ENCODE assay signal across 18 mouse cellular contexts in the genomic region with DNA sequence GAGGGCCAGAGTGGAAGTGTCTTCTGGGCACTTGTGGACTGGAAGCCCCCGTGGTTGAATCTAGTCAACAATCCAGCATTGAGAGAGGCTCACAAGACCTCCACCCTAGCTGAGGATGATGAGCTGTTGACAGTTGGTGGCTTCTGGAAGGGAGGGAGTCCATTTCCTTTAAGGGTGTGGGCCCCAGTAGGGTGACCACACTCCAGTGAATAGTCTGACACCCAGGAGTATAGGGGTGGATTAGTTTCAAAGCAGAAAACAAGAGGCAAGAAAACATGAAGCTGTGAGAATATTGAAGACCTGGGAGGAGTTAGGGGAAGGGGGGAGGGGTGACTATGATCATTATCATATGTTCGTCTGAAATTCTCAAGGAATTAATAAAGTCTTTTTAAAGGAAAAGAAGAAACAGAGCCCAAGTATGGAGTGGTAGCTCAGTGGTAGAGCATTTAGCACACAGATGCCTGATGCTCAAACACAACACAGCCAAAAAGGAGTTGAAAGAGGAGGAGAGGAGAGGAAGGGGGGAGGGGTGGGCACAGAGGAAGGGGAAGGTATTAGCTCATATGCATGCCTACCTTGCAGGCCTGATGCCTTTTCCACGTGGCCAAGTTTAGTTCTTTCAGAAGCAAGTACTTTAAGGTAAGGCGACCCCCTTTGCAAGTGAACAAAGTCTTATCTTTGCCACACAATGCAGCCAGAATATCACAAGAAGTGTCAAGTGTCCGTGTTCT. TPM values are rescaled to one million over a fixed set of nuclear protein-coding genes. Genes with fewer than 3 reads are reported as not detected.
DNase-seq lines count a peak whose midpoint lies in the region; ATAC-seq lines count a peak whose summit lies in the region.
"Had no signal": no experiment of that assay in that cellular context is flagged by ENCODE, and none has a peak within 500 bp of the region (broad histone marks: within the 10 kb centered on the region; RNA-seq: fewer than 3 reads in every experiment).

No protein-coding gene starts in this region.

- H3K27me3 ChIP-seq in liver, embryonic 11.5 days (replicated peaks; ENCODE audit: control insufficient read depth, insufficient read depth, low read length) = no peaks in the 10 kb centered on the region
- H3K27me3 ChIP-seq in megakaryocyte, embryonic 14.5 days (replicated peaks) = no peaks in the 10 kb centered on the region
- H3K27me3 ChIP-seq in kidney, embryonic 16.5 days (ENCODE audit: insufficient read depth, low read length) = no peaks in the 10 kb centered on the region
- H3K27me3 ChIP-seq: forebrain, embryonic 13.5 days; intestine, embryonic 15.5 days; liver, embryonic 13.5 days; midbrain, embryonic 12.5 days had no signal

- H3K4me1 ChIP-seq in liver, embryonic 11.5 days (replicated peaks; ENCODE audit: control insufficient read depth, insufficient read depth, low read length) = peaks cover 9% of the 10 kb centered on the region; the same call in 1 of the 2 replicates
- H3K4me1 ChIP-seq in megakaryocyte, embryonic 14.5 days = peaks cover 41% of the 10 kb centered on the region
- no peaks in the 10 kb centered on the region for H3K4me1 ChIP-seq in kidney, embryonic 16.5 days (ENCODE audit: insufficient read depth, low read length)
- H3K4me1 ChIP-seq: forebrain, embryonic 13.5 days; intestine, embryonic 15.5 days; midbrain, embryonic 12.5 days had no signal

- no peaks in the 10 kb centered on the region for H3K36me3 ChIP-seq in liver, embryonic 11.5 days (ENCODE audit: control insufficient read depth, insufficient read depth, low read length)
- peaks cover 4% of the 10 kb centered on the region for H3K36me3 ChIP-seq in megakaryocyte, embryonic 14.5 days (replicated peaks; ENCODE audit: low read length)
- H3K36me3 ChIP-seq in kidney, embryonic 16.5 days (ENCODE audit: insufficient read depth, low read length) = no peaks in the 10 kb centered on the region
- H3K36me3 ChIP-seq: embryonic facial prominence, embryonic 10.5 days; intestine, embryonic 15.5 days; liver, embryonic 13.5 days; midbrain, embryonic 12.5 days had no signal

- WGBS in liver, embryonic 11.5 days = 30% methylated on average over 5 of the region's 5 CpGs
- WGBS in kidney, embryonic 16.5 days = 62% methylated on average over 5 of the region's 5 CpGs

- H3K9ac ChIP-seq in liver, embryonic 11.5 days (ENCODE audit: low read depth, low read length) = no peak overlapping the region
- H3K9ac ChIP-seq in kidney, embryonic 16.5 days (replicated peaks; ENCODE audit: low read length) = no peak overlapping the region
- H3K9ac ChIP-seq: forebrain, embryonic 13.5 days; intestine, embryonic 15.5 days; liver, embryonic 13.5 days; midbrain, embryonic 12.5 days had no signal

- ATAC-seq in liver, embryonic 11.5 days (replicated peaks; ENCODE audit: low FRiP score) = peak; percentile 52
- peak; percentile 35 to 40 for ATAC-seq in hematopoietic stem cell, adult 5-6 weeks (replicated peaks in 1 of 2; ENCODE audit: insufficient read depth in 1 of 2, low FRiP score in 2 of 2, low TSS enrichment in 1 of 2, low read depth in 1 of 2, poor library complexity in 2 of 2, severe bottlenecking in 2 of 2)
- no peak for ATAC-seq in kidney, embryonic 16.5 days (ENCODE audit: low FRiP score, low TSS enrichment)
- ATAC-seq: forebrain, embryonic 13.5 days; intestine, embryonic 15.5 days had no signal

- no peak overlapping the region for H3K4me3 ChIP-seq in liver, embryonic 11.5 days (ENCODE audit: low read depth, low read length)
- peak overlapping the region; percentile 76 for H3K4me3 ChIP-seq in megakaryocyte, embryonic 14.5 days (replicated peaks)
- H3K4me3 ChIP-seq in kidney, embryonic 16.5 days (ENCODE audit: low read length) = no peak overlapping the region
- H3K4me3 ChIP-seq: embryonic facial prominence, embryonic 10.5 days; forebrain, embryonic 13.5 days; intestine, embryonic 15.5 days; liver, embryonic 13.5 days; midbrain, embryonic 12.5 days; myocyte had no signal

- no peak for DNase-seq in liver, embryonic 11.5 days (ENCODE audit: low spot score)
- no peak for DNase-seq in liver
- peak; percentile 48 for DNase-seq in CD4-positive, CD25-positive, alpha-beta regulatory T cell, adult 2 months (ENCODE audit: low read depth, low spot score)
- DNase-seq in urinary bladder, adult 2 months (ENCODE audit: low spot score) = no peak
- no peak for DNase-seq in testis, postnatal 10 days (ENCODE audit: low spot score)
- DNase-seq: cerebellum, adult 9-11 months; left cerebral cortex, postnatal 4 days; liver, embryonic 13.5 days; lung, postnatal 36 days; retina, postnatal 1 day had no signal

- H3K9me3 ChIP-seq in liver, embryonic 11.5 days (ENCODE audit: control insufficient read depth, low read length) = no peaks in the 10 kb centered on the region
- no peaks in the 10 kb centered on the region for H3K9me3 ChIP-seq in megakaryocyte, embryonic 14.5 days
- no peaks in the 10 kb centered on the region for H3K9me3 ChIP-seq in kidney, embryonic 16.5 days (ENCODE audit: low read length)
- H3K9me3 ChIP-seq: embryonic facial prominence, embryonic 10.5 days; forebrain, embryonic 13.5 days; intestine, embryonic 15.5 days; liver, embryonic 13.5 days; midbrain, embryonic 12.5 days had no signal

- H3K4me2 ChIP-seq in liver, embryonic 11.5 days = 0 out of 2 replicates have a peak overlapping the region, but pooled peaks have one; percentile 2
- H3K4me2 ChIP-seq in kidney, embryonic 16.5 days (replicated peaks; ENCODE audit: low read depth, low read length) = no peak overlapping the region
- H3K4me2 ChIP-seq: forebrain, embryonic 13.5 days; intestine, embryonic 15.5 days; liver, embryonic 13.5 days; midbrain, embryonic 12.5 days had no signal

- H3K27ac ChIP-seq in liver, embryonic 11.5 days (ENCODE audit: low read depth, low read length) = peak overlapping the region; percentile 2; the same call in 1 of the 2 replicates
- no peak overlapping the region for H3K27ac ChIP-seq in kidney, embryonic 16.5 days (ENCODE audit: low read length)
- H3K27ac ChIP-seq: embryonic facial prominence, embryonic 10.5 days; forebrain, embryonic 13.5 days; intestine, embryonic 15.5 days; liver, embryonic 13.5 days; midbrain, embryonic 12.5 days had no signal

RNA-seq across cellular contexts. Expression of gene Atp1b3, which starts 5.6 kb away (rescaled TPM):
- polyA plus RNA-seq in liver, embryonic 11.5 days (2014; fragmentation: Nextera tagmentation; extraction: Ambion mirVana) = 137 and 144 TPM in 2 replicates
- total RNA-seq in hematopoietic stem cell, adult 5-6 weeks (2017) = 100 and 146 TPM in 2 replicates
- 124 and 126 TPM in 2 replicates for polyA plus RNA-seq in megakaryocyte, embryonic 14.5 days (2012; ENCODE audit: insufficient read depth, low replicate concordance)
- polyA plus RNA-seq in urinary bladder, adult 2 months (2012; rRNA removed) = 120 and 149 TPM in 2 replicates
- 178 and 186 TPM in 2 replicates for polyA plus RNA-seq in kidney, embryonic 16.5 days (2015; fragmentation: Nextera tagmentation; extraction: Ambion mirVana)
